Mouse (Mus musculus) heart, embryonic 13.5 days (tissue): ENCODE results near the gene Spesp1. TPM values are rescaled to one million over a fixed set of nuclear protein-coding genes. Genes with fewer than 3 reads are reported as not detected.

Experiments used
- ATAC-seq: fragments of 200-750 bp; cut with Nextera tagmentation; 2 replicates; pipeline ENCODE4 v1.8.0; 2017; ENCODE audit warnings: moderate TSS enrichment; ENCODE audit not compliant: insufficient number of reproducible peaks, low FRiP score, low TSS enrichment; ENCODE audit errors: extremely low read depth
- H3K27ac ChIP-seq: fragments of 300-500 bp; sonication (generic); replicated peaks from 2 replicates; pipeline ENCODE4 v1.5.1; 2015; ENCODE audit warnings: moderate library complexity, mild to moderate bottlenecking, inconsistent platforms
- H3K27me3 ChIP-seq: fragments of 300-500 bp; sonication (generic); replicated peaks from 2 replicates; pipeline ENCODE4 v1.6.1; 2015; ENCODE audit warnings: mild to moderate bottlenecking, inconsistent platforms
- H3K36me3 ChIP-seq: fragments of 300-500 bp; sonication (generic); 2 replicates; pipeline ENCODE4 v1.6.1; 2015; ENCODE audit warnings: mild to moderate bottlenecking, inconsistent platforms
- H3K4me1 ChIP-seq: fragments of 300-500 bp; sonication (generic); 2 replicates; pipeline ENCODE4 v1.6.1; 2015; ENCODE audit warnings: inconsistent platforms
- H3K4me2 ChIP-seq: fragments of 300-500 bp; sonication (generic); 2 replicates; pipeline ENCODE4 v1.6.1; 2015; ENCODE audit warnings: inconsistent platforms, mild to moderate bottlenecking, moderate library complexity
- H3K4me3 ChIP-seq: fragments of 300-500 bp; sonication (generic); 2 replicates; pipeline ENCODE4 v1.5.1; 2015; ENCODE audit warnings: moderate library complexity, mild to moderate bottlenecking, inconsistent platforms
- H3K9ac ChIP-seq: fragments of 300-500 bp; sonication (generic); 2 replicates; pipeline ENCODE4 v1.6.1; 2015; ENCODE audit warnings: inconsistent platforms, mild to moderate bottlenecking, moderate library complexity
- H3K9me3 ChIP-seq: fragments of 300-500 bp; sonication (generic); 2 replicates; pipeline ENCODE4 v1.6.1; 2016; ENCODE audit warnings: inconsistent platforms
- WGBS: fragments of 180-500 bp; shearing (Covaris S2); methylation state at CpG from one replicate; pipeline ENCODE4 v1.1.7; 2015; ENCODE audit warnings: mixed read lengths; 5-methylcytosine and 5-hydroxymethylcytosine counted together
- polyA plus RNA-seq: library from polyadenylated mRNA; unstranded; fragments of >200 nt; fragmentation: Nextera tagmentation; extraction: Ambion mirVana; gene quantifications from 2 replicates; pipeline ENCODE4 v1.2.1, GENCODE M21; 2015

Spesp1 gene
- polyA plus RNA-seq, 1 experiment from 2014 or later: not detected

- Histone ChIP-seq H3K36me3 (no peaks in the 10 kb centered on the region), H3K27me3 (no peaks in the 10 kb centered on the region), H3K27ac (peak overlapping the region; percentile 51), H3K9me3 (no peaks in the 10 kb centered on the region), H3K4me2 (no peak overlapping the region), H3K4me3 (no peak overlapping the region), H3K9ac (no peak overlapping the region), H3K4me1 (peaks cover 16% of the 10 kb centered on the region)
- no peak for ATAC-seq
- 40% methylated on average over 7 of the region's 7 CpGs for WGBS
Observed at GRCm38 (mm10) chr9:62270775-62271399, 11.1 kb downstream of the Spesp1 start.

- H3K36me3 ChIP-seq: no peaks in the 10 kb centered on the region
- no peak overlapping the region for H3K4me3 ChIP-seq
- peaks cover 16% of the 10 kb centered on the region for H3K4me1 ChIP-seq
- ATAC-seq: no peak
- no peaks in the 10 kb centered on the region for H3K27me3 ChIP-seq
- no peaks in the 10 kb centered on the region for H3K9me3 ChIP-seq
- H3K27ac ChIP-seq: no peak overlapping the region
- H3K4me2 ChIP-seq: no peak overlapping the region
- 67% methylated on average over 1 of the region's 1 CpGs for WGBS
- H3K9ac ChIP-seq: no peak overlapping the region
Observed at GRCm38 (mm10) chr9:62269161-62269560, 12.8 kb downstream of the Spesp1 start.

GRCm38 (mm10) chr9:62265278-62265677, 16.7 kb downstream of the Spesp1 start:
- no peaks in the 10 kb centered on the region for H3K36me3 ChIP-seq
- no peaks in the 10 kb centered on the region for H3K27me3 ChIP-seq
- no peak overlapping the region for H3K4me2 ChIP-seq
- 70% methylated on average over 10 of the region's 10 CpGs for WGBS
- no peak overlapping the region for H3K9ac ChIP-seq
- no peak overlapping the region for H3K4me3 ChIP-seq
- no peaks in the 10 kb centered on the region for H3K9me3 ChIP-seq
- peaks cover 4% of the 10 kb centered on the region; the same call in 1 of the 2 replicates for H3K4me1 ChIP-seq
- ATAC-seq: no peak
- H3K27ac ChIP-seq: no peak overlapping the region

- Histone ChIP-seq H3K9me3 (peaks cover 6% of the 10 kb centered on the region; the same call in 1 of the 2 replicates), H3K27me3 (no peaks in the 10 kb centered on the region), H3K4me3 (no peak overlapping the region), H3K36me3 (no peaks in the 10 kb centered on the region), H3K4me1 (peaks cover 6% of the 10 kb centered on the region; the same call in 1 of the 2 replicates), H3K27ac (no peak overlapping the region), H3K9ac (no peak overlapping the region), H3K4me2 (no peak overlapping the region)
- 59% methylated on average over 5 of the region's 5 CpGs for WGBS
- no peak for ATAC-seq
Observed at GRCm38 (mm10) chr9:62263652-62264051, 18.4 kb downstream of the Spesp1 start.

- H3K9ac ChIP-seq: no peak overlapping the region
- H3K36me3 ChIP-seq: no peaks in the 10 kb centered on the region
- no peak overlapping the region for H3K4me3 ChIP-seq
- no peak overlapping the region for H3K4me2 ChIP-seq
- peaks cover 6% of the 10 kb centered on the region; the same call in 1 of the 2 replicates for H3K4me1 ChIP-seq
- H3K27me3 ChIP-seq: no peaks in the 10 kb centered on the region
- 73% methylated on average over 3 of the region's 3 CpGs for WGBS
- no peak for ATAC-seq
- H3K27ac ChIP-seq: no peak overlapping the region
- peaks cover 6% of the 10 kb centered on the region; the same call in 1 of the 2 replicates for H3K9me3 ChIP-seq
Observed at GRCm38 (mm10) chr9:62261406-62261805, 20.6 kb downstream of the Spesp1 start.

DNA sequence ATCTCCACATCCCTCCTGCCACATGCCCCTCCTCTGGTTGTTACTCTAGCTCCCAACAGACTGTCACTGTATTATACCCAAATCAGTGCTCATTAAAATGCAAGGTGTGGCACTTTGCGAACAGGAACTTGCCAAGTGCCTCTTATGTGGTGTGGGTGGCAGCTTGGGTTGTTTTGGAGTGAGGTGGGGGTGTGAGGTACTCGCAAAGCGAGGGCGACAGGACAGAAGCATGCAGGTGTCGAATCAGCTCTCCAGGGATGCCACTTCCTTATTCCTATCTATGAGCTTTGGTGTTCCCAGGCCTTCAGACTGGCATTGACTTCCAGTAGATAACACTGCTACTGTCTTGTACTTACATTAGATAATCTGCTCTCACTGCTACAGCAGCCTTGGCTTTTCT, 21.0 kb downstream of the Spesp1 start:
- Histone ChIP-seq H3K4me1 (peaks cover 6% of the 10 kb centered on the region; the same call in 1 of the 2 replicates), H3K4me3 (no peak overlapping the region), H3K9me3 (peaks cover 6% of the 10 kb centered on the region; the same call in 1 of the 2 replicates), H3K4me2 (no peak overlapping the region), H3K27ac (no peak overlapping the region), H3K27me3 (no peaks in the 10 kb centered on the region), H3K9ac (no peak overlapping the region), H3K36me3 (no peaks in the 10 kb centered on the region)
- no peak for ATAC-seq
- 73% methylated on average over 5 of the region's 5 CpGs for WGBS

- H3K9ac ChIP-seq: no peak overlapping the region
- H3K27me3 ChIP-seq: no peaks in the 10 kb centered on the region
- H3K27ac ChIP-seq: no peak overlapping the region
- H3K4me2 ChIP-seq: no peak overlapping the region
- no peak overlapping the region for H3K4me3 ChIP-seq
- H3K9me3 ChIP-seq: peaks cover 6% of the 10 kb centered on the region; the same call in 1 of the 2 replicates
- H3K4me1 ChIP-seq: peaks cover 6% of the 10 kb centered on the region; the same call in 1 of the 2 replicates
- no peak for ATAC-seq
- 89% methylated on average over 11 of the region's 11 CpGs for WGBS
- no peaks in the 10 kb centered on the region for H3K36me3 ChIP-seq
Observed at GRCm38 (mm10) chr9:62258005-62258404, 24.0 kb downstream of the Spesp1 start.

DNA sequence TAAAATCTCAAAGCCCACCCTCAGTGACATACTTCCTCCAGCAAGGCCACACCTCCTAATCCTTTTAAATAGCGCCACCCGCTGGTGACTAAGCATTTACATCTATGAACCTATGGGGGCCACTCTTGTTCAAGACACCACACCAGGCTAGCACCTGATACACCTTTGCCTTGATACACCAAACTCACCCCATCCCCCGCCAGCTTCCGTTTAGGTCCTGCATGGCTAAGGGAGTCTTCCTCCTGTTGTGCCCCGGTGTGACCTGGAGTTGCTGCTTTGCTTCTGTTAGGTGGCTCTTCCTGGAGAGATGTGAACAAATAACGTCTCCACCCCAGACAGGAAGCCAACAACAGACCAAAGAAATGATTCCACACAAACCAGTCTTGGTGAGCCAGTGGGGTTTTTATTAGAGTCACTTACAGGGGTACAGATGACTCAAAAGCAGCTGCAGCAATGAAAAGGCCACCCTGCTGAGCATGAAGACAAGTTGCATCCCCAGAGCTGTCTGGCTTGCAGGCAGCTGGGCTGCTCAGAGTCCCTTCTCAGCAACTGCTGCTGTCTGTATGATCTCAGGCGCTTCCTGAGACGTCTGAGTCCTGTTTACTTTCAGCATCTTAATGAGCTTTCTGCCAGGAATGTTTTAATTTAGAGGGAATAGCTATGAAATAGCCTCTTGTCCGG, 26.0 kb downstream of the Spesp1 start:
- Histone ChIP-seq H3K36me3 (no peaks in the 10 kb centered on the region), H3K4me2 (no peak overlapping the region), H3K9me3 (peaks cover 6% of the 10 kb centered on the region; the same call in 1 of the 2 replicates), H3K9ac (no peak overlapping the region), H3K4me3 (no peak overlapping the region), H3K4me1 (peaks cover 6% of the 10 kb centered on the region; the same call in 1 of the 2 replicates), H3K27ac (no peak overlapping the region), H3K27me3 (no peaks in the 10 kb centered on the region)
- ATAC-seq: no peak
- WGBS: 61% methylated on average over 9 of the region's 9 CpGs

DNA sequence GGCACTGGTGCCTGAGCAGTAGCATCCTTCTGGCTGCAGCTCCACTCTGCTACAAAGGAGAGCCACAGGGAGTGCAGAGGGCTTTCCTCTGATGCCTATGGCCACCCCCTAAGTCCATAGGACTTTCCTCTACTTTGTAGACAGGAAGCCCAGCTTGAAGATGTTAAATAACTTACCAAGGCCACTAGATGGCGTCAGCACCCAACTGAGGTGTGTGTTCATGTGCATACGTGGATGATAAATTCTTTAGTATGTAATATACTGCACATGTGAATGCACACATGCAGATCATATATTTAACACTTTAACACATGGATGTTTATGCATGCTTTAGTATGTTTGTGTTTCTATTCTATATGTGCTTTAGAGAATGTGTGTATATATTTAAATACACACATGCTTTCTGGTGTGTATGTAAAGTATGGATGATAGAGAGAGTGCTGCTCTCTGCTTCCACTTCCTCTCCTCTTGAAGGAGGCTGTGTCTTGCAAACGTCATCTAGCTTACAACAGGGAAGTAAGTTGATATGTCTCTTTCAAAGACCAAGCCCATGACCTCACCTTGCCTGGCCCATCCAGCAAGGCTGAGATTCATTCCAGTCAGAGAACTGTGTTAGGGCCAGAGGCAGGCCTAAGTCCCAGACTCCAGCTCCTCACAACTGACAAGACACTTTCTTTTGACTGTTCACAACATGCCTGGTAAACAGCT, 28.1 kb downstream of the Spesp1 start:
- H3K4me3 ChIP-seq: no peak overlapping the region
- no peaks in the 10 kb centered on the region for H3K4me1 ChIP-seq

DNA sequence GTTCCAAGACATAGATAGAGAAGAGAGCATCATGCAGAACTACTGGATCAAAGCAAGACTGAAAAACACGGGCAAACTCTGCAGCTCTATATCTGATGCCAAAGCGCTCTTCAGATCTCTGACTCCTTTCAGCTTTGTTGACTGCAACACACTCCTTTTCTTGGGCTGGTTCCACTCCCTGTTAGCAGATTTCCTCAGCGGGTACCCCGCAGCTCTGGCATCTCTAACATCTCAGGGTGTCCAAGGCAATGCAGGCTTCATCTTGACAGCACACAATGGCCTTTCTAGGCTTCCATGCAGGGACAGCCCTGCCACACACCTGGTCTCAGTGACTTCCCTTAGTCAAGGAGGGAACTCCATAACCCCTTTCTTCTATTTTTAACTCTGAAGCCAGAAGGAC, 31.7 kb downstream of the Spesp1 start:
- 78% methylated on average over 4 of the region's 4 CpGs for WGBS
- Histone ChIP-seq H3K27me3 (peaks cover 3% of the 10 kb centered on the region), H3K36me3 (no peaks in the 10 kb centered on the region), H3K4me3 (no peak overlapping the region), H3K9ac (no peak overlapping the region), H3K4me2 (no peak overlapping the region), H3K4me1 (no peaks in the 10 kb centered on the region), H3K9me3 (0 out of 2 replicates have a peak, but pooled peaks cover 5% of the 10 kb centered on the region), H3K27ac (no peak overlapping the region)
- ATAC-seq: no peak

More for the DNA sequence above, 28.1 kb downstream of the Spesp1 start:
- H3K4me2 ChIP-seq: no peak overlapping the region
- no peaks in the 10 kb centered on the region for H3K36me3 ChIP-seq
- H3K27ac ChIP-seq: no peak overlapping the region
- 0 out of 2 replicates have a peak, but pooled peaks cover 5% of the 10 kb centered on the region for H3K9me3 ChIP-seq
- ATAC-seq: no peak
- H3K27me3 ChIP-seq: no peaks in the 10 kb centered on the region
- WGBS: 11% methylated on average over 3 of the region's 3 CpGs
- H3K9ac ChIP-seq: no peak overlapping the region

DNA sequence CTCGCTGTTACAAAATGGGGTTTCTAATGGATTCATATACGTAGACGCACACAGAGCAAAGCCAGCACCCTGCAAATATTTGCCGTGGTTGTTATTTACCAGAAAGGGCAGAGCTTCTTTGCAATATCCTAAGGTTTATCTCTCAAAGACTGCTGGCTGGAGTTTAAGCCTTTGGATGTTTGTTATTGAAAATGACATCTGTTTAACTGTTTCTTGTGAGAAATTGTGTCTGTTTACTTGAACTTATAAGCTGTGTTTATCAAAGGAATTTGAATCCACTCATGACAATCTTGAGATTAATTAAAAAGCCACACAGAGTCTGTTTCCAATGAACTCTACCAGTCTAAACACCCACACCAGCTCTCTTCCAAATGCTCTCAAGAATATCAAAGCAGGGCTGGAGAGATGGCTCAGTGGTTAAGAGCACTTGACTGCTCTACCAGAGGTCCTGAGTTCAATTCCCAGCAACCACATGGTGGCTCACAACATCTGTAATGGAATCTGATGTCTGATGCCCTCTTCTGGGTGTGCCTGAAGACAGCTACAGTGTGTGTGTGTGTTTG, 35.5 kb downstream of the Spesp1 start:
- H3K27me3 ChIP-seq: peaks cover 10% of the 10 kb centered on the region
- no peak overlapping the region for H3K4me3 ChIP-seq
- H3K9ac ChIP-seq: no peak overlapping the region
- ATAC-seq: no peak
- no peak overlapping the region for H3K4me2 ChIP-seq
- 0 out of 2 replicates have a peak, but pooled peaks cover 5% of the 10 kb centered on the region for H3K9me3 ChIP-seq
- no peak overlapping the region for H3K27ac ChIP-seq
- WGBS: 78% methylated on average over 4 of the region's 4 CpGs
- no peaks in the 10 kb centered on the region for H3K36me3 ChIP-seq
- peaks cover 9% of the 10 kb centered on the region for H3K4me1 ChIP-seq
